Mouse (Mus musculus): ENCODE measurements around the gene Nrip3.

The Nrip3 gene

GRCm38 (mm10) chr7:109781470-109782203 is at the start of gene Nrip3:
Gene Nrip3, minus strand, starts transcription at chr7:109782025.
- DNase-seq (ENCODE audit: low read depth, low spot score) = peak; percentile 59

- no peak for DNase-seq (ENCODE audit: low read depth, low spot score)
Observed at GRCm38 (mm10) chr7:109831376-109831775, 49.6 kb upstream of the Nrip3 start.

GRCm38 (mm10) chr7:109826911-109827310 is 45.1 kb upstream of the Nrip3 start:
- no peak for DNase-seq (ENCODE audit: low read depth, low spot score)

- DNase-seq (ENCODE audit: low read depth, low spot score) = no peak
Observed at GRCm38 (mm10) chr7:109825293-109825692, 43.5 kb upstream of the Nrip3 start.

GRCm38 (mm10) chr7:109818600-109818999 is 36.8 kb upstream of the Nrip3 start:
- DNase-seq (ENCODE audit: low read depth, low spot score) = no peak

- DNase-seq (ENCODE audit: low read depth, low spot score) = no peak
Observed at GRCm38 (mm10) chr7:109817954-109818353, 36.1 kb upstream of the Nrip3 start.

GRCm38 (mm10) chr7:109813330-109814140 is 31.7 kb upstream of the Nrip3 start:
- DNase-seq (ENCODE audit: low read depth, low spot score) = peak; percentile 13

GRCm38 (mm10) chr7:109807616-109808485 is 26.0 kb upstream of the Nrip3 start:
- DNase-seq (ENCODE audit: low read depth, low spot score) = no peak

- no peak for DNase-seq (ENCODE audit: low read depth, low spot score)
Observed at GRCm38 (mm10) chr7:109804843-109805242, 23.0 kb upstream of the Nrip3 start.

- no peak for DNase-seq (ENCODE audit: low read depth, low spot score)
Observed at GRCm38 (mm10) chr7:109804355-109804754, 22.5 kb upstream of the Nrip3 start.

- DNase-seq (ENCODE audit: low read depth, low spot score) = no peak
Observed at GRCm38 (mm10) chr7:109803516-109803915, 21.7 kb upstream of the Nrip3 start.

GRCm38 (mm10) chr7:109800626-109801025 is 18.8 kb upstream of the Nrip3 start:
- DNase-seq (ENCODE audit: low read depth, low spot score) = no peak

GRCm38 (mm10) chr7:109799168-109799567 is 17.3 kb upstream of the Nrip3 start:
- DNase-seq (ENCODE audit: low read depth, low spot score) = no peak

GRCm38 (mm10) chr7:109795564-109795963 is 13.7 kb upstream of the Nrip3 start:
- no peak for DNase-seq (ENCODE audit: low read depth, low spot score)

- DNase-seq (ENCODE audit: low read depth, low spot score) = no peak
Observed at GRCm38 (mm10) chr7:109794556-109794955, 12.7 kb upstream of the Nrip3 start.

- DNase-seq (ENCODE audit: low read depth, low spot score) = peak; percentile 57
Observed at GRCm38 (mm10) chr7:109792759-109793158, 10.9 kb upstream of the Nrip3 start.

- no peak for DNase-seq (ENCODE audit: low read depth, low spot score)
Observed at GRCm38 (mm10) chr7:109790818-109791217, 9.0 kb upstream of the Nrip3 start.

GRCm38 (mm10) chr7:109787860-109788259 is 6.0 kb upstream of the Nrip3 start:
- DNase-seq (ENCODE audit: low read depth, low spot score) = no peak

GRCm38 (mm10) chr7:109783281-109783680 is 1.5 kb upstream of the Nrip3 start:
- no peak for DNase-seq (ENCODE audit: low read depth, low spot score)

GRCm38 (mm10) chr7:109781087-109781469 is 747 bp downstream of the Nrip3 start:
- DNase-seq (ENCODE audit: low read depth, low spot score) = peak; percentile 5

- DNase-seq (ENCODE audit: low read depth, low spot score) = no peak
Observed at GRCm38 (mm10) chr7:109772251-109772650, 9.6 kb downstream of the Nrip3 start.
